Mouse (Mus musculus): ENCODE results near the gene Vmn1r195. TPM values are rescaled to one million over a fixed set of nuclear protein-coding genes. Genes with fewer than 3 reads are reported as not detected.
"Not testable (repeated sequence)": the region's sequence is repeated elsewhere in the genome, so short reads cannot be mapped to it uniquely, and the experiment has no call there.

Gene Vmn1r195
- not detected in 2 replicates for polyA plus RNA-seq (2015; fragmentation: Nextera tagmentation; extraction: Ambion mirVana)

GRCm38 (mm10) chr13:22270222-22270621, at the start of gene Vmn1r195:
Vmn1r195 (plus strand) TSS chr13:22270522.
- H3K9ac ChIP-seq; H3K4me2 ChIP-seq; H3K4me1 ChIP-seq; H3K27ac ChIP-seq; H3K27me3 ChIP-seq (replicated peaks); H3K4me3 ChIP-seq; H3K9me3 ChIP-seq; ATAC-seq (replicated peaks); H3K36me3 ChIP-seq (replicated peaks): not testable (repeated sequence)
- 90% methylated on average over 1 of the region's 1 CpGs for whole genome bisulfite sequencing

GRCm38 (mm10) chr13:22223060-22223459, 47.3 kb upstream of the Vmn1r195 start, which contains the start of gene Vmn1r193:
Vmn1r193 (minus strand) TSS chr13:22223160.
- not testable (repeated sequence) for H3K9me3 ChIP-seq; H3K4me2 ChIP-seq; H3K4me1 ChIP-seq; H3K4me3 ChIP-seq; H3K36me3 ChIP-seq (replicated peaks); H3K9ac ChIP-seq; H3K27ac ChIP-seq; ATAC-seq (replicated peaks); H3K27me3 ChIP-seq (replicated peaks)
- WGBS, result 80% methylated on average over 1 of the region's 1 CpGs

- ATAC-seq (replicated peaks), result no peak
Measured at GRCm38 (mm10) chr13:22243915-22244314, 26.4 kb upstream of the Vmn1r195 start, which contains the start of gene Vmn1r194. Vmn1r194 (plus strand) TSS chr13:22244215.

GRCm38 (mm10) chr13:22271721-22272120, 1.4 kb downstream of the Vmn1r195 start:
- no peaks in the 10 kb centered on the region for H3K27me3 ChIP-seq (replicated peaks)
- no peaks in the 10 kb centered on the region for H3K4me1 ChIP-seq
- no peak overlapping the region for H3K27ac ChIP-seq
- no peak overlapping the region for H3K4me3 ChIP-seq
- WGBS, result 39% methylated on average over 2 of the region's 2 CpGs
- ATAC-seq (replicated peaks), result peak; percentile 91
- H3K4me2 ChIP-seq, result no peak overlapping the region
- H3K36me3 ChIP-seq (replicated peaks), result no peaks in the 10 kb centered on the region
- H3K9ac ChIP-seq, result no peak overlapping the region
- no peaks in the 10 kb centered on the region for H3K9me3 ChIP-seq

More at GRCm38 (mm10) chr13:22243915-22244314, 26.4 kb upstream of the Vmn1r195 start, which contains the start of gene Vmn1r194:
- H3K27me3 ChIP-seq (replicated peaks), result no peaks in the 10 kb centered on the region
- no peaks in the 10 kb centered on the region for H3K9me3 ChIP-seq
- no peak within 1 kb of the TSS for H3K4me2 ChIP-seq
- H3K4me3 ChIP-seq, result no peak within 1 kb of the TSS
- H3K9ac ChIP-seq, result no peak within 1 kb of the TSS
- no peak within 1 kb of the TSS for H3K27ac ChIP-seq
- no peaks in the 10 kb centered on the region for H3K4me1 ChIP-seq
- H3K36me3 ChIP-seq (replicated peaks), result no peaks in the 10 kb centered on the region
- 67% methylated on average over 1 of the region's 1 CpGs for WGBS

GRCm38 (mm10) chr13:22284578-22284977, 14.3 kb downstream of the Vmn1r195 start:
- H3K36me3 ChIP-seq (replicated peaks), result no peaks in the 10 kb centered on the region
- no peak overlapping the region for H3K27ac ChIP-seq
- H3K9me3 ChIP-seq, result no peaks in the 10 kb centered on the region
- no peak overlapping the region for H3K9ac ChIP-seq
- no peaks in the 10 kb centered on the region for H3K4me1 ChIP-seq
- ATAC-seq (replicated peaks), result no peak; the same call in 1 of the 2 replicates
- H3K27me3 ChIP-seq (replicated peaks), result no peaks in the 10 kb centered on the region
- no peak overlapping the region for H3K4me2 ChIP-seq
- H3K4me3 ChIP-seq, result no peak overlapping the region
- WGBS, result 83% methylated on average over 2 of the region's 2 CpGs

- no peak within 1 kb of the TSS for H3K4me2 ChIP-seq
- H3K4me1 ChIP-seq, result no peaks in the 10 kb centered on the region
- no peak for ATAC-seq (replicated peaks)
- H3K9me3 ChIP-seq, result no peaks in the 10 kb centered on the region
- H3K36me3 ChIP-seq (replicated peaks), result no peaks in the 10 kb centered on the region
- no peak within 1 kb of the TSS for H3K27ac ChIP-seq
- no peak within 1 kb of the TSS for H3K9ac ChIP-seq
- no peaks in the 10 kb centered on the region for H3K27me3 ChIP-seq (replicated peaks)
- WGBS, result 90% methylated on average over 2 of the region's 2 CpGs
- H3K4me3 ChIP-seq, result no peak within 1 kb of the TSS
Measured at GRCm38 (mm10) chr13:22289620-22290019, 19.3 kb downstream of the Vmn1r195 start, which contains the start of gene Vmn1r196. Vmn1r196 (plus strand) TSS chr13:22289920.

GRCm38 (mm10) chr13:22308075-22308474, 37.8 kb downstream of the Vmn1r195 start:
- not testable (repeated sequence) for H3K9me3 ChIP-seq; H3K9ac ChIP-seq; H3K4me3 ChIP-seq; H3K27ac ChIP-seq; H3K4me2 ChIP-seq; H3K36me3 ChIP-seq (replicated peaks); ATAC-seq (replicated peaks); H3K27me3 ChIP-seq (replicated peaks); H3K4me1 ChIP-seq
- 92% methylated on average over 5 of the region's 5 CpGs for whole genome bisulfite sequencing

GRCm38 (mm10) chr13:22315361-22315760, 45.0 kb downstream of the Vmn1r195 start:
- H3K4me1 ChIP-seq, result no peaks in the 10 kb centered on the region
- no peak overlapping the region for H3K27ac ChIP-seq
- no peak overlapping the region for H3K4me2 ChIP-seq
- no peaks in the 10 kb centered on the region for H3K27me3 ChIP-seq (replicated peaks)
- no peaks in the 10 kb centered on the region for H3K9me3 ChIP-seq
- no peak overlapping the region for H3K9ac ChIP-seq
- 71% methylated on average over 2 of the region's 2 CpGs for WGBS
- no peak overlapping the region for H3K4me3 ChIP-seq
- no peaks in the 10 kb centered on the region for H3K36me3 ChIP-seq (replicated peaks)
- no peak for ATAC-seq (replicated peaks)

GRCm38 (mm10) chr13:22317366-22317765, 47.0 kb downstream of the Vmn1r195 start:
- Histone ChIP-seq H3K4me2 (no peak overlapping the region), H3K27me3 (replicated peaks) (no peaks in the 10 kb centered on the region), H3K9ac (no peak overlapping the region), H3K4me1 (no peaks in the 10 kb centered on the region), H3K36me3 (replicated peaks) (no peaks in the 10 kb centered on the region), H3K27ac (no peak overlapping the region), H3K9me3 (no peaks in the 10 kb centered on the region), H3K4me3 (no peak overlapping the region)
- no peak for ATAC-seq (replicated peaks)
- 83% methylated on average over 2 of the region's 2 CpGs for WGBS

GRCm38 (mm10) chr13:22320091-22320490, 49.8 kb downstream of the Vmn1r195 start:
- Histone ChIP-seq H3K27ac (no peak overlapping the region), H3K4me2 (no peak overlapping the region), H3K4me1 (no peaks in the 10 kb centered on the region), H3K9me3 (no peaks in the 10 kb centered on the region), H3K27me3 (replicated peaks) (no peaks in the 10 kb centered on the region), H3K9ac (no peak overlapping the region), H3K4me3 (no peak overlapping the region), H3K36me3 (replicated peaks) (no peaks in the 10 kb centered on the region)
- ATAC-seq (replicated peaks), result no peak

- Histone ChIP-seq H3K27me3 (replicated peaks) (no peaks in the 10 kb centered on the region), H3K9ac (no peak within 1 kb of the TSS), H3K9me3 (no peaks in the 10 kb centered on the region), H3K4me2 (no peak within 1 kb of the TSS), H3K27ac (no peak within 1 kb of the TSS), H3K36me3 (replicated peaks) (no peaks in the 10 kb centered on the region), H3K4me1 (no peaks in the 10 kb centered on the region), H3K4me3 (no peak within 1 kb of the TSS)
- ATAC-seq (replicated peaks), result no peak
Measured at GRCm38 (mm10) chr13:22324289-22324688, 54.0 kb downstream of the Vmn1r195 start, which contains the start of gene Vmn1r197. Vmn1r197 (plus strand) TSS chr13:22324589.

All from midbrain, embryonic 15.5 days (tissue).